Mouse (Mus musculus): ENCODE measurements at regions not wholly inside any gene's neighbourhood (a gene's known extent, or its start where the extent isn't known, plus 50 kb on each side); places are given as distances from the start of the nearest gene placed in this dataset.

- DNase-seq, result no peak
Measured at GRCm38 (mm10) chrX:103904038-103904696, 76.9 kb downstream of the Rlim start.

- peak; percentile 81 for DNase-seq
Measured at GRCm38 (mm10) chrX:103879329-103879935, 57.6 kb upstream of the Slc16a2 start.

All from heart, adult 11 months (tissue).